Mouse (Mus musculus): ENCODE results near the gene Acot12. TPM values are rescaled to one million over a fixed set of nuclear protein-coding genes. Genes with fewer than 3 reads are reported as not detected.
A peak's percentile ranks its signal among the peaks of the same experiment; 100 is the strongest.

Gene Acot12
- polyA plus RNA-seq, 1 experiment from 2014 or later, result 0.30 TPM

GRCm38 (mm10) chr13:91792035-91792434 lies 50.7 kb downstream of the Acot12 start:
- Histone ChIP-seq H3K27ac (replicated peaks in 1 of 2; ENCODE audit: control insufficient read depth in 1 of 2, insufficient read depth in 1 of 2, low read depth in 2 of 2, low read length in 2 of 2) (no peak overlapping the region), H3K36me3 (ENCODE audit: control insufficient read depth, insufficient read depth, low read length) (peaks cover 29% of the 10 kb centered on the region), H3K4me2 (ENCODE audit: low read length) (no peak overlapping the region), H3K27me3 (ENCODE audit: control insufficient read depth, insufficient read depth, low read length) (no peaks in the 10 kb centered on the region), H3K9me3 (ENCODE audit: control insufficient read depth, low read length) (no peaks in the 10 kb centered on the region), H3K4me3 (ENCODE audit: control insufficient read depth in 1 of 2, insufficient read depth in 1 of 2, low read depth in 1 of 2, low read length in 2 of 2) (no peak overlapping the region), H3K4me1 (ENCODE audit: control insufficient read depth in 2 of 2, insufficient read depth in 2 of 2, low read length in 2 of 2) (no peaks in the 10 kb centered on the region), H3K9ac (ENCODE audit: low read length) (no peak overlapping the region)
- WGBS, result 61% methylated on average over 1 of the region's 1 CpGs
- ATAC-seq (ENCODE audit: insufficient number of reproducible peaks, insufficient read depth, low FRiP score, low read depth), result no peak

- Histone ChIP-seq H3K4me1 (ENCODE audit: control insufficient read depth in 2 of 2, insufficient read depth in 2 of 2, low read length in 2 of 2) (no peaks in the 10 kb centered on the region), H3K27me3 (ENCODE audit: control insufficient read depth, insufficient read depth, low read length) (no peaks in the 10 kb centered on the region), H3K27ac (replicated peaks in 1 of 2; ENCODE audit: control insufficient read depth in 1 of 2, insufficient read depth in 1 of 2, low read depth in 2 of 2, low read length in 2 of 2) (no peak overlapping the region), H3K4me2 (ENCODE audit: low read length) (no peak overlapping the region), H3K4me3 (ENCODE audit: control insufficient read depth in 1 of 2, insufficient read depth in 1 of 2, low read depth in 1 of 2, low read length in 2 of 2) (no peak overlapping the region), H3K9me3 (ENCODE audit: control insufficient read depth, low read length) (no peaks in the 10 kb centered on the region), H3K9ac (ENCODE audit: low read length) (no peak overlapping the region), H3K36me3 (ENCODE audit: control insufficient read depth, insufficient read depth, low read length) (peaks cover 58% of the 10 kb centered on the region)
- 97% methylated on average over 13 of the region's 13 CpGs for WGBS
- ATAC-seq (ENCODE audit: insufficient number of reproducible peaks, insufficient read depth, low FRiP score, low read depth), result no peak
Observed at GRCm38 (mm10) chr13:91794926-91795436, 53.7 kb downstream of the Acot12 start.

DNA sequence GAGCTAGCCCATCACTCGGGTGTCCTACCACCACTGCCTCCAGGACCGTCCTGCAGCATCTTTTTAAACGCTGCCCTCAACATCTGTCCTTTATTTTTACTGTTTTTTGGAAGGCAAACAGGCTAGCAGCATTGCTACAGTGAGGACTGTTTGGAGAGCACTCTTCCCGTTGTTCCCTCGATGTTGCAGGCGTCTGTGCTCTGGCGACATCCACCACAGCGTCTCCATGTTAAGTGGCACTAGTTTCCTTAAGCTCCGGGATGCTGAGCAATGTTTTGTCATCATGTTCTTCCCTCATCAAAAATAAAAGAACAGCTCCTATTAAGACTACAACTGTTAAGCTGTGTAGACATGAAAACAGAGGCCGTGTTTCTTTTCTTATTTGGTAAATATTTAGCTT lies 54.3 kb downstream of the Acot12 start:
- H3K27me3 ChIP-seq (ENCODE audit: control insufficient read depth, insufficient read depth, low read length), result no peaks in the 10 kb centered on the region
- peaks cover 64% of the 10 kb centered on the region for H3K36me3 ChIP-seq (ENCODE audit: control insufficient read depth, insufficient read depth, low read length)
- WGBS, result 92% methylated on average over 10 of the region's 10 CpGs
- no peak overlapping the region for H3K27ac ChIP-seq (replicated peaks in 1 of 2; ENCODE audit: control insufficient read depth in 1 of 2, insufficient read depth in 1 of 2, low read depth in 2 of 2, low read length in 2 of 2)
- no peak for ATAC-seq (ENCODE audit: insufficient number of reproducible peaks, insufficient read depth, low FRiP score, low read depth)
- H3K4me3 ChIP-seq (ENCODE audit: control insufficient read depth in 1 of 2, insufficient read depth in 1 of 2, low read depth in 1 of 2, low read length in 2 of 2), result no peak overlapping the region
- H3K4me1 ChIP-seq (ENCODE audit: control insufficient read depth in 2 of 2, insufficient read depth in 2 of 2, low read length in 2 of 2), result no peaks in the 10 kb centered on the region
- no peak overlapping the region for H3K9ac ChIP-seq (ENCODE audit: low read length)
- no peaks in the 10 kb centered on the region for H3K9me3 ChIP-seq (ENCODE audit: control insufficient read depth, low read length)
- H3K4me2 ChIP-seq (ENCODE audit: low read length), result no peak overlapping the region

DNA sequence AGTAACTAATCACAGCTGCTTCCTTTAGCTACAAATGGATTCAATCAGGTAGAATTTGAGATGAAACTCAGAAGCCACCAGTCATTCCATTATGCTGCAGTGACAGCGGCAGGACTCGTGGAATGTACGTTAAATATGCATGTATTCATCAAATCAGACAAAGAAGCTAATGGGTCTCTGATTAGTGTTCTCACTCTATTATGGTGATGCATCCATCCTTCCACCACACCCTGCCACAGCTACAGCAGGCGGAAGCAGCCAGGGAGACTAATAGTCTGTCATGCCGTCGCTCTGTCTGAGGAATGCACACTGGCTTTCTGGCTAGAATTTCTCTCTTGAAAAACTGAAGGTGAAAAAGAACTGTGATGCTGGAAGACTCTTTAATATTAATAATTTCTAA lies 54.7 kb downstream of the Acot12 start:
- H3K9me3 ChIP-seq (ENCODE audit: control insufficient read depth, low read length), result no peaks in the 10 kb centered on the region
- no peaks in the 10 kb centered on the region for H3K27me3 ChIP-seq (ENCODE audit: control insufficient read depth, insufficient read depth, low read length)
- WGBS, result 91% methylated on average over 6 of the region's 6 CpGs
- no peak overlapping the region for H3K4me2 ChIP-seq (ENCODE audit: low read length)
- H3K36me3 ChIP-seq (ENCODE audit: control insufficient read depth, insufficient read depth, low read length), result peaks cover 68% of the 10 kb centered on the region
- no peaks in the 10 kb centered on the region for H3K4me1 ChIP-seq (ENCODE audit: control insufficient read depth in 2 of 2, insufficient read depth in 2 of 2, low read length in 2 of 2)
- ATAC-seq (ENCODE audit: insufficient number of reproducible peaks, insufficient read depth, low FRiP score, low read depth), result no peak
- H3K9ac ChIP-seq (ENCODE audit: low read length), result no peak overlapping the region
- no peak overlapping the region for H3K27ac ChIP-seq (replicated peaks in 1 of 2; ENCODE audit: control insufficient read depth in 1 of 2, insufficient read depth in 1 of 2, low read depth in 2 of 2, low read length in 2 of 2)
- H3K4me3 ChIP-seq (ENCODE audit: control insufficient read depth in 1 of 2, insufficient read depth in 1 of 2, low read depth in 1 of 2, low read length in 2 of 2), result no peak overlapping the region

GRCm38 (mm10) chr13:91796916-91797315 lies 55.6 kb downstream of the Acot12 start:
- Histone ChIP-seq H3K4me2 (ENCODE audit: low read length) (no peak overlapping the region), H3K9ac (ENCODE audit: low read length) (no peak overlapping the region), H3K36me3 (ENCODE audit: control insufficient read depth, insufficient read depth, low read length) (peaks cover 77% of the 10 kb centered on the region), H3K4me3 (ENCODE audit: control insufficient read depth in 1 of 2, insufficient read depth in 1 of 2, low read depth in 1 of 2, low read length in 2 of 2) (no peak overlapping the region), H3K27me3 (ENCODE audit: control insufficient read depth, insufficient read depth, low read length) (no peaks in the 10 kb centered on the region), H3K9me3 (ENCODE audit: control insufficient read depth, low read length) (no peaks in the 10 kb centered on the region), H3K27ac (replicated peaks in 1 of 2; ENCODE audit: control insufficient read depth in 1 of 2, insufficient read depth in 1 of 2, low read depth in 2 of 2, low read length in 2 of 2) (no peak overlapping the region), H3K4me1 (ENCODE audit: control insufficient read depth in 2 of 2, insufficient read depth in 2 of 2, low read length in 2 of 2) (no peaks in the 10 kb centered on the region)
- no peak for ATAC-seq (ENCODE audit: insufficient number of reproducible peaks, insufficient read depth, low FRiP score, low read depth)
- WGBS, result 93% methylated on average over 6 of the region's 6 CpGs

GRCm38 (mm10) chr13:91797442-91797841 lies 56.1 kb downstream of the Acot12 start:
- H3K27ac ChIP-seq (replicated peaks in 1 of 2; ENCODE audit: control insufficient read depth in 1 of 2, insufficient read depth in 1 of 2, low read depth in 2 of 2, low read length in 2 of 2), result no peak overlapping the region
- no peak for ATAC-seq (ENCODE audit: insufficient number of reproducible peaks, insufficient read depth, low FRiP score, low read depth)
- no peak overlapping the region for H3K4me2 ChIP-seq (ENCODE audit: low read length)
- peaks cover 77% of the 10 kb centered on the region for H3K36me3 ChIP-seq (ENCODE audit: control insufficient read depth, insufficient read depth, low read length)
- H3K9me3 ChIP-seq (ENCODE audit: control insufficient read depth, low read length), result no peaks in the 10 kb centered on the region
- no peak overlapping the region for H3K9ac ChIP-seq (ENCODE audit: low read length)
- H3K27me3 ChIP-seq (ENCODE audit: control insufficient read depth, insufficient read depth, low read length), result no peaks in the 10 kb centered on the region
- H3K4me3 ChIP-seq (ENCODE audit: control insufficient read depth in 1 of 2, insufficient read depth in 1 of 2, low read depth in 1 of 2, low read length in 2 of 2), result no peak overlapping the region
- 95% methylated on average over 10 of the region's 10 CpGs for WGBS
- no peaks in the 10 kb centered on the region for H3K4me1 ChIP-seq (ENCODE audit: control insufficient read depth in 2 of 2, insufficient read depth in 2 of 2, low read length in 2 of 2)

DNA sequence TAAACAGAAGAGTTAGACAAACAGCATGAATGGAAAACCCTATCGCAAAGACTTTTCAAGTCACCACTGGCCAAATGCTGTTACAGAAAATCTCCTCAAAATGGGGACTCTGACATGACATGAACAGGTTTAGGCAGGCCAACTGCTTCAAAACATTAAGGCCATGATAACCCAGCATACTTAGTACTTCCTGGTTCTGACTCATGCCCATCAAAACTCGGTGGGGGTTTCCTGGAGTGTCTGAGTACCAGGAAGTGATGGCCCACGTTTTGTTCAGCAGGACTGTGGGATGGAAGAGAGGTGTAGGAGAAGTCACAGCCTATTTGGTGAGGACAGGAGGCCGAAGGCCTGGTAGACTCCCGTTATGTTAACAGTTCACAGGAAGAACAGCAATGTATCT lies 60.4 kb downstream of the Acot12 start:
- Histone ChIP-seq H3K27ac (replicated peaks in 1 of 2; ENCODE audit: control insufficient read depth in 1 of 2, insufficient read depth in 1 of 2, low read depth in 2 of 2, low read length in 2 of 2) (no peak overlapping the region), H3K9me3 (ENCODE audit: control insufficient read depth, low read length) (no peaks in the 10 kb centered on the region), H3K36me3 (ENCODE audit: control insufficient read depth, insufficient read depth, low read length) (peaks cover 71% of the 10 kb centered on the region), H3K4me3 (ENCODE audit: control insufficient read depth in 1 of 2, insufficient read depth in 1 of 2, low read depth in 1 of 2, low read length in 2 of 2) (no peak overlapping the region), H3K4me1 (ENCODE audit: control insufficient read depth in 2 of 2, insufficient read depth in 2 of 2, low read length in 2 of 2) (no peaks in the 10 kb centered on the region), H3K4me2 (ENCODE audit: low read length) (no peak overlapping the region), H3K27me3 (ENCODE audit: control insufficient read depth, insufficient read depth, low read length) (no peaks in the 10 kb centered on the region), H3K9ac (ENCODE audit: low read length) (no peak overlapping the region)
- WGBS, result 71% methylated on average over 5 of the region's 5 CpGs
- ATAC-seq (ENCODE audit: insufficient number of reproducible peaks, insufficient read depth, low FRiP score, low read depth), result no peak

GRCm38 (mm10) chr13:91807155-91807839 lies 66.0 kb downstream of the Acot12 start, which contains the start of gene Zcchc9:
TSS of gene Zcchc9 (minus strand) at chr13:91807705.
- Histone ChIP-seq H3K4me2 (ENCODE audit: low read length) (peak within 1 kb of the TSS; percentile 73), H3K9ac (ENCODE audit: low read length) (peak within 1 kb of the TSS; percentile 97), H3K4me1 (ENCODE audit: control insufficient read depth in 2 of 2, insufficient read depth in 2 of 2, low read length in 2 of 2) (peaks cover 4% of the 10 kb centered on the region in 2 experiments; a peak in 3 of 4 replicates), H3K27me3 (ENCODE audit: control insufficient read depth, insufficient read depth, low read length) (no peaks in the 10 kb centered on the region), H3K9me3 (ENCODE audit: control insufficient read depth, low read length) (no peaks in the 10 kb centered on the region), H3K27ac (replicated peaks in 1 of 2; ENCODE audit: control insufficient read depth in 1 of 2, insufficient read depth in 1 of 2, low read depth in 2 of 2, low read length in 2 of 2) (peak within 1 kb of the TSS; percentile 90 to 94), H3K36me3 (ENCODE audit: control insufficient read depth, insufficient read depth, low read length) (peaks cover 19% of the 10 kb centered on the region), H3K4me3 (ENCODE audit: control insufficient read depth in 1 of 2, insufficient read depth in 1 of 2, low read depth in 1 of 2, low read length in 2 of 2) (peak within 1 kb of the TSS; percentile 87 to 98)
- ATAC-seq (ENCODE audit: insufficient number of reproducible peaks, insufficient read depth, low FRiP score, low read depth), result peak; percentile 94
- under 1% methylated on average over 49 of the region's 50 CpGs for WGBS

Measured in heart, embryonic 14.5 days (tissue).